Mouse (Mus musculus) heart, postnatal 14 days (tissue): ENCODE results near the gene Wscd2. TPM values are rescaled to one million over a fixed set of nuclear protein-coding genes. Genes with fewer than 3 reads are reported as not detected.

Experiments
- DNase-seq, 2 experiments: peaks; one replicate each; pipeline ENCODE4 v3.0.0; 2021 to 2022
- intact Hi-C: fragments of 180-260 bp; cut with DNase I; formaldehyde crosslinking; loops from one replicate; pipeline ENCODE4 v1.15.1; 2025
- total RNA-seq, 2 experiments: library from RNA; stranded (reverse); gene quantifications; 2 replicates each; pipeline ENCODE4 v1.2.3; 2021

Gene Wscd2
- total RNA-seq, 2 experiments from 2014 or later: 0.36 to 0.49 TPM

GRCm38 (mm10) chr5:113517387-113517786, 27.3 kb downstream of the Wscd2 start:
- DNase-seq: no peak
- intact Hi-C loops: no loop called here

DNA sequence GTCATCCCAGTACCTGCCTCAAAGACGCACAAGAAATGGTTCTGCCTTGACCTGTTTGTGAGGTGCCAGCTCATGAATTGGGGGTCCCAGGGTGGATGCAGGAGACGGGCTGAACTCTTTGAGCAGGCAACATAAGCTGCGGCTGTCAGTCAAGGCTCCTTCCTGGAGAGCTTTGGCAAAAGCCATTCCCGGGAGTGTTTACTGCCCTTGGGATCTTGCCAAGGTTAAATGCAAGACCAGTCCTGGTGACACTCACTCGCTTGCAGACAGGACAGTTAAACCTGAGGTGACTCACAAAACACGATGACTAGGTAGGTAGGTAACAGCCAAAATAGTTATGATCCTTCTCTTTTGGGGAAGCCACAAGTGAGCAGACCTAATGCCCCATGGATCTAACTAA, 30.9 kb downstream of the Wscd2 start:
- DNase-seq: no peak
- intact Hi-C loops: no loop called here

DNA sequence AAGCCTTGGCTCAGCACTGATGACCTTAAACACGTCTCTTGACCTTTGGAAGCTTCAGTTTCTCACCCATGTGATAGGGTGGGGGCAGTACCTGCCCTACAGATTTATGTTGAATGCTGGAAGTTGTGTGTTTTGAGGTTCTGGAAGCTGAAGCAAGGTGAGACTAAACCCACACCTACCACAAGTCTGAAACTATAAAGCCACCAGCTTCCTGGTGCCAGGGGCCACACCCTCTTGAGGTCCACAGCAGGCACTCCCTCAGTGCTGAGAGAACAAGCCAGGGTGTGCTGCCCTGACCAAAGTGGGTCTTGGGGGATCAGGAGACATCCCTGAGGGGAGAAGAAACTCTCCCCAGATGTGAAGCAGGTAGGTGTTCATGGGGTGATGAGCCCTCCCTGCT, 48.7 kb downstream of the Wscd2 start:
- intact Hi-C loops: no loop called here
- no peak for DNase-seq

- no peak for DNase-seq
- intact Hi-C loops: no loop called here
These were observed 49.3 kb downstream of the Wscd2 start for GRCm38 (mm10) chr5:113539438-113539837.

- intact Hi-C loops: no loop called here
- no peak for DNase-seq
These were observed 49.7 kb downstream of the Wscd2 start for GRCm38 (mm10) chr5:113539858-113540257.

DNA sequence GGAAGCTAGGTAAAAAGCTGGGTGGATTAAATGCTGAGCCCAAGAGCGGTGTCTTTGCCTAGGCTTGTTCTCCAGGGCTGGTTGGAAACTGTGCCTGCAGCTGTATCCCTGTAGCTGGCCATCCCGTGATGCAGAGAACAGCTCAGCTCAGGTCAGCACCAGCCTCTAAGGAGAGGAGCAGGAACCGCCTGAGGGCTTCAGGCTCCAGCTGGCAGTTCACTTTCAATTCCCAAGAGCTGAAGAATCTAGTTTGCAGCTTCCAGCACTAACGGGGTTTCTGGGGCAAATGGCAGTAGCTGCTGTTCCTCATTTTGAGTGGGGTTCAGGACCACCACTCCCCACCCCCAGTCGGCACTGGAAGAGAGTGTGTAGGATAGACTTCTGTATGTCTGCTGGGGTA, 51.1 kb downstream of the Wscd2 start:
- intact Hi-C loops: no loop called here

DNA sequence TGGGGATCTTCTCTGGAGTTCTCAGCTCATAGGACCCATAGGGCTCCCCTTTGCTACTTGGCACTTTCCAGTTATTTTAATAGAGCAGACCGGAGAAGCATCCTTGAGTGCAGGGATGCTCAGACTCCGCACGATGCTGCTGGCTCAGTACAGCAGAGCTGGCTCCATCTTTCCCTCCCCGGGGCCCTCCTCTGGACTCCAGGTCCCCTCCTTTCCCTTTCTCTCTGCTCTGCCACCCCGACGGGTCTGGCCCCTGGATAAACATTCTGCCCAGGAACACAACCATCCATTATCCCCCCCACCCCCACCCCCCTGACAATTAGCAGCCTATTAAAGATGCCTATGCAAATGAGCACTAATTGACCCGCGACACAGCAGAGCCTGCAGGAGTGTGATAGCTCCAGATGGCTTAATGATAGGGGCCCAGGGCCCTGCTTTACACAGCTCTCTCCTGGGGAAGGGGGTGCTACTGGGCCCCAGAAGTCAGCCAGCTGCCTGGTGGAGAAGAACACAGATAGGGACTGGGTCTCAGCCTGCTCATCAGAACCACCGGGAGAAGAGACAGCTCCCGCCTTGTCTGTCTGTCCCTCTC, 52.8 kb downstream of the Wscd2 start:
- intact Hi-C loops: no loop called here
- DNase-seq: no peak

More for the DNA sequence above, 51.1 kb downstream of the Wscd2 start:
- no peak for DNase-seq

DNA sequence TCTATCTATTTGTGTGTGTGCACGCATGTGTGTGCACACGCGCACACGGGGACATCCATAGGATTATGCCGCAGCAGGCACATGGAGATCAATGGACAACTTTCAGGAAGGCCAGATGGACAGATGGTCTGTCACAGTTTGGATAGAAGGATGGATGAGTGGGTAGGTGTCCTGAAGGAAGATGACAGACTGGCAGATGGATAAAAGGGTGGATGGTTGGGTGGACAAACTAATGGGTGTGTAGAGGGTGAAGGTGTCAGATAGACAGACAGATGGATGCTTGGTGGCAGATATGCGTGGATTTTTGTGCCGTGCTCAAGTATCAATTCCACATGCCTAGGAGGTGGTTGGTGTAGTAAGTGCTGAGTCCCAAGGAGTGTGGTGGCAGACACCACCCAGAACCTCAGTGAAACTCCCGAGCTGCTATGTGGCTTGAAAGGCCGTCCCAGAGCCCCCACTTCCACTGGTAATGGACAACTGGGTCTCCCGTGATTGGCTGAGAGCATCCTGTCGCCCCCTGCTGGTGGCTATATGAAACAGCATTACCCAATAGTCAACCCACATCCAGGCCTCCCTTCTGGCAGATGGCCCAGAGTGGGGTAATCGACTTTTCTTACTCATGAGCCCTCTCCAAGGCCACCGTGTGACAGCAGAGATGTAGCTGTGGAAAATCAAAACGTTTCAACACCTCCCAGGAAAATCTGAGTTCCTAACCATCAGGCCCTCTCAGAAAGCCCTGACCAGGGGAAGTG, 58.0 kb downstream of the Wscd2 start:
- intact Hi-C loops: no loop called here
- peak; percentile 56 to 58 for DNase-seq

DNA sequence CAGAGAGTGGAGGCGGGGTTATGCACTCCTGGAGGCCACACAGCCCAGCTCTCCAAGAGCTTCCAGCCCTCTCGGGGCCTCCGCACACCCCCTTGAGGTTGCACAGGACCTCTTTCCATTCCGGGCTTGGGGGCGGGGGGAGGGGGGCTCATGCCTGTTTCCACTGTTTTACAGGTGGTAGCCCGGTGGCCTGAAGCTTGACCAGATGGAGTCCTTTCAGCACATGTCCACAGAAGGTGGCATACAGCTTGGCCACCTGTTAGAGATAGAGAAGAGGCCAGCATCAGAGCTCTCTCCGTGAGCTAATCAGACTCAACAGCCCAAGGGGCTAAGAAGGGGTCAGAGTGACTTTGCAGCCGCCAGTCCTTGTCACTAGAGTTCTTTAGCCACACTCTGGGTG, 60.1 kb downstream of the Wscd2 start:
- DNase-seq: no peak
- intact Hi-C loops: no loop called here

DNA sequence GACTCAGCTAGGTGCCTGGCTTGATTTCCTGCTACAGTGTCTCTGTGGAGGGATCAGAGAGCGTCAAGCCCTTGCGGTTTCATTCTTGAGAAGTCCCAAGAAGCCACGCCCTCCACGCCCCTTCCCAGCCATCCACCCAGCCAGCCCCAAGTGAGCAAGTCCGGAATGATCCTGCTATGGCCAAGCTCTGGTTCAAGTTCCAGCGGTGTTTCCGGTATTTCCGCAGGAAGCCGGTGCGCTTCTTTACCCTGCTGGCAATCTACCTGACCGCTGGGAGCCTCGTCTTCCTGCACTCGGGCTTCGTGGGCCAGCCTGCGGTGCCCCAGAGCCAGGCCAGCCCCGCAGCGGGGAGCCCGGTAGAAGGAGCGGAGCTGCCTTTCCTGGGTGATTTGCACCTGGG, 60.6 kb downstream of the Wscd2 start:
- intact Hi-C loops: no loop called here

DNA sequence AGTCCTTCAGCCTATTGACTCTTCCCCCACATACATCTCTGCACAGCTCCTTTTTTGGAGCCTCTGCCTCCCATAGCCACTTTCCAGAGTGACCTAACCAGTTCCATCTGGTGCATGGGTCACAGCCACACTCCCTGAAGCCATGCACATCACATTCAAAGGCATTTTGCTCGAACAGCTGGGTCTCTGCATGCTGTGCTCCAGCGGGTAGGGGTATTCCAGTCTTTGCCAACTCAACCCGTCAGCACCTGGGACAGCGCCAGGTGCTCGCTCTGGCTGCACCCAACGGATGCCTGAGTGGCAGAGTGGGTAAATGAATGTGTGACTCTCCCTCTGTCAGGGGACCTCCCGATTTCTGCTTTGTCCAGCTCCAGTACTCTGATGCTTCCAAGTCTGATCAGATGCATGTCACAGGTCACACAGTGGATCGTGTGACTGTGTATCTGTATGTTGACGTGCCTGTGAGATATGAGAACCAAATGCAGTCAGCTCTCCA, 63.3 kb downstream of the Wscd2 start:
- intact Hi-C loops: no loop called here
- peak; percentile 16 to 50 for DNase-seq

More for the DNA sequence above, 60.6 kb downstream of the Wscd2 start:
- no peak for DNase-seq

DNA sequence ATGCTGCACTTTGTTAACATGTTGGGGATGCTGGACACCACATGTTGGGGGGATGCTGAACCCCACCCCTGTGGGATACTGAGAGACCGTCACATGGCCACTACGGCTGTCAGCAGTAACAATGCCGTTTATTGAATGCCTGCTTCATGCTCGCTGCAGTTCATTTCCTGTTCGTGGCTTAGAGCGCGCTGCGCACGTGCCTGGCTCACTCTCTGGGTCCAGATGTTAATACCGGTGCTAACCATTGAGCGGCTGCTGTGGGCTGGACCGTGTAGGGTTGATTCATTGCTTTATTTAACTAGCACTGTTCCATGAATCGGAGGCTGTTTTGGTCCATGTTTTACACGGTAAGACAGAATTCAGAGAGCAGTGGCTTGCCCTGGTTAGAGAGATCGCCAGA, 64.0 kb downstream of the Wscd2 start:
- peak in 1 of 2 experiments; percentile 12 for DNase-seq
- intact Hi-C loops: no loop called here

DNA sequence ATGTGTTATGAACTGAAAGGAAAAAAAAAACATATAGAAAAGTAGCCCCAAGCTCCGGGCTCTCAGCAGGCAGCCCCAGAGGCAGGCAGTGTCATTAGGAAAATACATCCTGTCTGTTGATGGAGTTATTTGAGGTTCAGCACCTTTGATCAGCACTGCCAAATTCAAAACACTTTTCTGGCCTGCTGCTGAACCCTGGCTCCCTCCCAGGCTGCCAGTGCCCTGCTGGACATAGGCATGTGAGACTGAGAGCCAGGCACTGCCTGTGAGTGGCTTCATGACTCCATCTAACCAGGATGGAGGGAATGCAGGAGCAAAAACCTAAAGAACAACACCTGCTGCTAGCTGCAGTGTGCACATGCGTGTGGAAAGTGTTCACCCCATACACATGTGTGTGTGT, 64.4 kb downstream of the Wscd2 start:
- intact Hi-C loops: no loop called here

DNA sequence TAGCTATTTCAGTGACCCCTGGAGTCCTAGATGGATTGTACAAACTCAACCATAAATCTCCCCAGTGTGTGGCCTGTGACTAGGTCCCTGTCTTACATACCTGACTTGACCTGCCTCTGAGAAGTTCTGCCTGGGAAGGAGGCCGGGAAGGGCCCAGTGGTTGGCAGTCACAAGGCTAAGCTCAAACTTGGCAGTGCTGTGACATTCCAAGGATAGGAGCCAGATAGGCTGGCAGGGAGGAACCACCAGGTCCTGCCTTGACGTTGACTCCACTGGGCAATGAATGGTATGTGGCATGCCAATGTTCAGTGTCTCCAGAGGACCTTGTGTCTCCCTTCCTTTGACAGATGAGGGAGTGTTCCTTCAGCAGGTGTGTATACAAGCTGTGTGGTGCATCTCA, 65.6 kb downstream of the Wscd2 start:
- DNase-seq: peak; percentile 19 to 40
- intact Hi-C loops: no loop called here

More for the DNA sequence above, 64.4 kb downstream of the Wscd2 start:
- peak; percentile 20 to 49 for DNase-seq

DNA sequence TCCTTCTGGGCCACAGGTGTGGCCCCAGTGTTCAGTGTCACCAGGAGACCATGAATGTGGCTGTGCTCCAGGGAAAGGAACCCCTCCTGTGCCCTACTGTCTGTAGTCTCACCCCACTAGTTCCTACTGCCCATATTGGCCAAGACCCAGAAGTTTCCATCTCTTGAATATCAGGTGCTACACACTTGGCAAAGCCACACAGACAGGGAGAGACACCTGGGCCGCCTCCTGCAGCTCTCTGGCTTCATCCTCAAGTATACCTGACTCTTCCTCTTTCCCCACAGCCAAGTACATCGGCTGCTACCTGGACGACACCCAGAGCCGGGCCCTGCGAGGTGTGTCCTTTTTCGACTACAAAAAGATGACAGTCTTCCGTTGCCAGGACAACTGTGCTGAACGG, 67.9 kb downstream of the Wscd2 start:
- intact Hi-C loops: no loop called here
- no peak for DNase-seq

DNA sequence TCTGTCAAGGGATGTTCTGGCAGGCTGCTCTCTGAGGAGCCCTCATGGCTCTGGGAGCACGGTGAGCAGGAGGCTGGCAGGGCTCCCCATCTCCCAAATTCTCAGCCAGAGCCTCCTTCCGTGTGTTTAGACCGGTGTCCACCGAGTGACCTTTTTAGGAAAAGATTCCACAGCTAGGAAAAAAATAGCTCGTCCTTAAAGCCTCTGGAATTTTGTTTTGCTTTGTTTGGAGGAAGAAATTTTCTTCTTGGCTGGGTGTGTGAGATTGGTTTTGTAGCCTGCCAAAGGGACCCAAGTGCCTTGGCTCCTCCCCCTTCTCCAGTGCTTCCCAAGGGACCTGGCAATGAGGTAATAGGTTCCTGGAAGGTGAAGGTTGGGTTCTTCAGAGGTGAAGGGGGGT, 69.5 kb downstream of the Wscd2 start:
- DNase-seq: peak in 1 of 2 experiments; percentile 21
- intact Hi-C loops: no loop called here

- intact Hi-C loops: no loop called here
- no peak for DNase-seq
These were observed 74.3 kb downstream of the Wscd2 start for GRCm38 (mm10) chr5:113564463-113564862.

DNA sequence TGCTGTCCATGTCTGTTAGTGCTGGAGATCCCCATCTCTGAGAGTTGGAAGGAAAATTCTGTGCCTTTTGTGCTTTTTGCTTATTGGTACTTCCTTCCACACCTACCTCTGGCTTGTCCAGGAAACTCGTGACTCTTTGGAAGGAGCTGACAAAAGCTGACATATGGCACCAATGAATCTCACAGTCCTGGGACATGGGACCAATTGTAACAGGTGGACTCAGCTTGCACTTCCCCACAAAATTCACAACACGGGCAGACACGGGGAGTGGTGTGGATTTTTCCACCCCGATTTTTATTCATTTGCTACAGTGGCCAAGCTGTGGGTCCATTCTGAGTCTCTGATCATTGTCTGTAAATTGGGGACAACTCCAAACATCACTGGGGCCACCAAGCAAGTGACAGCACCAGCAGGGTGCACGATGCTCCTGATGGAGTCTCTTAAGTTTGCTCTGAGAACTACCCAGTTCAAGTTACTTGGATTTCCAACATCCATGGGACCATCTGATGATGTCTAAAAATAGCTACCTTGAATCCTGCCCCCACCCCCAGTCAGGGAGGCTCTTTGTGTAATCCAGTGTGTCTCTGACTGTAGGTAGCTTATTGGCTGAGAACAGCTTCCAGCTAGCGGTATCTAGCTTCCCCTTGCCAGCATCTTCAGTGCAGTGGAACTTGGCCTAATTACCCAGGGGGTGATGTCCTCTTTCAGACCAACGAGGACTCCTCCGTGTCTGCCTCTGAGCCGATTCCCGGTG, 75.1 kb downstream of the Wscd2 start:
- intact Hi-C loops: no loop called here
- DNase-seq: no peak

DNA sequence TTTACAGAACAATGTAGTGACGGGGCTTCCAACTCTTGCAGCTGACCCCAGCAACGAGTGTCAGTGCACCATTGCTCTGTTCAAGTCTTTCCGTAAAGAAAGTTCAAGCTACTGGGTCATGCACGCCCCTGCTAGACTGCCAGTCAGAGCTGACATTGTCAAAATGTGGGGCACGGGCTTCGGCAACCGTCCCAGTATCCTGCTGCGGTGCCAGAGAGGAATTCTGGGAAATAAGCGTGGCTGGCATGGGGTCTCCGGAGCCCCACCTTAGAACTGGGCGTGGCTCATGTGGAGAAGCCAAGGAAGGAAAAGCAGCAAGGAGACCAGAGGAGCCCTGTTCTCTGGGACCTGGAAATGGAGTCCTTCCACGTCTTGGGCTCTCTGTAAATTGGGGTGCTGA, 75.7 kb downstream of the Wscd2 start:
- intact Hi-C loops: no loop called here

DNA sequence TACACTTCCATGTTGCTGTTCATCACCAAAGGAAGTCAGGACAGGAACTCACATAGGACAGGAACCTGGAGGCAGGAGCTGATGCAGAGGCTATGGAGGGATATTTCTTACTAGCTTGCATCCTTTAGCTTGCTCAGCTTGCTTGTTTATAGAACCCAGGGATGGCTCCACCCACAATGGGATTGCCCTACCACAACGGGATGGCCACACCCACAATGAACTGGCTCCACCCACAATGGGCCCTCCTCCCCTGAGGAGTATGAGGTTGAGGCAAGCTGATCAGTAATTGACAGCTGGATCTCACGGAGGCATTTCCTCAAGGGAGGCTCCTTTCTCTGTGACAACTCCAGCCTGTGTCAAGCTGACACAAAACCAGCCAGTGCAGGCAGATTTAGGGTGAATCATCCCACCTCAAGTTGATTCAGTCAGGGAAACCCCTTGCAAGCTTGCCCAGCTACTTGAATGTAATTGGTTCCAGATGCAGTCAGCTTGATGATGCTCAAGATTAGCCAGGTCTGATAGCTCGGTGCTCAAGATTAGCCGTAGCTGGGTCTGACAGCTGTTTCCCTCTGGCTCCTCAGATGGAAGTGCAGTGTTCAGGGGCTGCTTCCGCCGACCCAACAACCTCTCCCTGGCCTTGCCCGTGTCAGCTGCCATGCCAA, 80.1 kb downstream of the Wscd2 start:
- no peak for DNase-seq
- intact Hi-C loops: no loop called here

More for the DNA sequence above, 75.7 kb downstream of the Wscd2 start:
- no peak for DNase-seq

- intact Hi-C loops: no loop called here
- DNase-seq: no peak
These were observed 87.4 kb downstream of the Wscd2 start for GRCm38 (mm10) chr5:113577555-113577954.
